Mouse (Mus musculus) adipocyte (in vitro differentiated cells): ENCODE results near the gene Ap5b1.
A peak's percentile ranks its signal among the peaks of the same experiment; 100 is the strongest.

ENCODE experiments used
- DNase-seq: peaks from one replicate; pipeline ENCODE4 v3.0.0-alpha.2; 2016; ENCODE audit warnings: low spot score

Gene Ap5b1

GRCm38 (mm10) chr19:5567534-5568469 is at the start of gene Ap5b1:
Ap5b1 (plus strand) TSS chr19:5568025.
- DNase-seq = peak; percentile 82

- DNase-seq = no peak
These were observed 49.1 kb upstream of the Ap5b1 start for GRCm38 (mm10) chr19:5518721-5519120.

- DNase-seq = no peak
These were observed 42.6 kb upstream of the Ap5b1 start for GRCm38 (mm10) chr19:5525204-5525603.

GRCm38 (mm10) chr19:5529325-5530137 is 38.3 kb upstream of the Ap5b1 start:
- DNase-seq = peak; percentile 96

- no peak for DNase-seq
These were observed 37.7 kb upstream of the Ap5b1 start for GRCm38 (mm10) chr19:5530138-5530524.

- no peak for DNase-seq
These were observed 35.3 kb upstream of the Ap5b1 start for GRCm38 (mm10) chr19:5532520-5532919.

- DNase-seq = no peak
These were observed 29.0 kb upstream of the Ap5b1 start for GRCm38 (mm10) chr19:5538786-5539185.

- DNase-seq = no peak
These were observed 24.5 kb upstream of the Ap5b1 start for GRCm38 (mm10) chr19:5543362-5543761.

GRCm38 (mm10) chr19:5544031-5544430 is 23.8 kb upstream of the Ap5b1 start:
- DNase-seq = no peak

- no peak for DNase-seq
These were observed 20.3 kb upstream of the Ap5b1 start for GRCm38 (mm10) chr19:5547471-5548056.

GRCm38 (mm10) chr19:5553802-5554201 is 14.0 kb upstream of the Ap5b1 start:
- DNase-seq = no peak

- no peak for DNase-seq
These were observed 13.6 kb upstream of the Ap5b1 start for GRCm38 (mm10) chr19:5554212-5554611.

- no peak for DNase-seq
These were observed 9.7 kb upstream of the Ap5b1 start for GRCm38 (mm10) chr19:5558169-5558568.

GRCm38 (mm10) chr19:5558770-5559169 is 9.1 kb upstream of the Ap5b1 start:
- no peak for DNase-seq

GRCm38 (mm10) chr19:5559229-5559628 is 8.6 kb upstream of the Ap5b1 start:
- no peak for DNase-seq

- no peak for DNase-seq
These were observed 8.0 kb upstream of the Ap5b1 start for GRCm38 (mm10) chr19:5559631-5560456.

- no peak for DNase-seq
These were observed 7.3 kb upstream of the Ap5b1 start, which contains the start of gene Ovol1 for GRCm38 (mm10) chr19:5560457-5561041. Ovol1 (minus strand) TSS chr19:5560646.

- no peak for DNase-seq
These were observed 6.5 kb upstream of the Ap5b1 start for GRCm38 (mm10) chr19:5561252-5561790.

GRCm38 (mm10) chr19:5561886-5562285 is 5.9 kb upstream of the Ap5b1 start:
- DNase-seq = no peak

GRCm38 (mm10) chr19:5562776-5563175 is 5.0 kb upstream of the Ap5b1 start:
- DNase-seq = no peak

GRCm38 (mm10) chr19:5566316-5566715 is 1.5 kb upstream of the Ap5b1 start:
- DNase-seq = no peak
